Mouse (Mus musculus) cerebellum, adult 11 months (tissue): ENCODE data around the gene Nup188.

Experiments used
- DNase-seq: peaks from one replicate; pipeline ENCODE4 v3.0.0; 2022

Nup188 gene

DNA sequence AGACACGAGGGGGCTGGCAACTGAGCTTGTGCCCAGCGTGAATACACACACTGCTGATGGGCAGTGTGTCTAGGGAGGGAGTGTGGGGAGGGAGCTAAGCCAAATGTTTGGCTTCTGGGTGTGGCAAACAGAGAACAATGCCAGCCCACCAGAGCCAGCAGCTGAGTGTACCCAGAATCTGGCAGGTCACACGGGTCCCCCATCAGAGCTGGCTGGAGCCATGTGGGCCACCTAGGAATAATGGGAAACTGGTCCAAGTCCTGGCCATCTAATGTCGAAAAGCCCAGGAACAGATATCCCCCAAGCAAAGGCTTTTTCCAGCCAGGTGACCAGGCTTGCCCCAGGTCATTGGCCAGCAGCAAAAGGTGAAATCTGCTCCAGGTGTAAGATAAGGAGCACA, 69.7 kb downstream of the Nup188 start:
- peak; percentile 68 for DNase-seq

DNA sequence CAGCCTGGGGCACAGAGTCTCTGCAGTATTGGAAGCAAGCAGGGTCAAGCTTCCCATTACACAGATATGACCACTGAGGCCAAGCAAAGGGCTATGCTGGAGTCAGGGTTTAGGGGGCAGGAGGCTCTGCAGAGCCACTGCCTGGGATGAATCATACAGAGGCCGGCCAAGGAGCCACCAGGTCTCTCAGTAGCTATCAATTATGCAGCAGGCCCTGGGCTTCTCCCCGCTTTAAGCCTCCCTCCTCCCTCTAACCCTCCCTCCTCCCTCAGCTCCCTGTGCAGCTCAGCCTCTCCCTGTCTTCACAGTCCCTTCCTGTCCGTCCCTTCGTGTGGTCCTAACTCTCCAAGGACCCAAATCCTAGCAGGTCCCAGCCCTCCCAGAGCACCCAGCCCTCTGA, 70.1 kb downstream of the Nup188 start:
- DNase-seq = no peak

GRCm38 (mm10) chr2:30356906-30357305, 70.7 kb downstream of the Nup188 start:
- no peak for DNase-seq

DNA sequence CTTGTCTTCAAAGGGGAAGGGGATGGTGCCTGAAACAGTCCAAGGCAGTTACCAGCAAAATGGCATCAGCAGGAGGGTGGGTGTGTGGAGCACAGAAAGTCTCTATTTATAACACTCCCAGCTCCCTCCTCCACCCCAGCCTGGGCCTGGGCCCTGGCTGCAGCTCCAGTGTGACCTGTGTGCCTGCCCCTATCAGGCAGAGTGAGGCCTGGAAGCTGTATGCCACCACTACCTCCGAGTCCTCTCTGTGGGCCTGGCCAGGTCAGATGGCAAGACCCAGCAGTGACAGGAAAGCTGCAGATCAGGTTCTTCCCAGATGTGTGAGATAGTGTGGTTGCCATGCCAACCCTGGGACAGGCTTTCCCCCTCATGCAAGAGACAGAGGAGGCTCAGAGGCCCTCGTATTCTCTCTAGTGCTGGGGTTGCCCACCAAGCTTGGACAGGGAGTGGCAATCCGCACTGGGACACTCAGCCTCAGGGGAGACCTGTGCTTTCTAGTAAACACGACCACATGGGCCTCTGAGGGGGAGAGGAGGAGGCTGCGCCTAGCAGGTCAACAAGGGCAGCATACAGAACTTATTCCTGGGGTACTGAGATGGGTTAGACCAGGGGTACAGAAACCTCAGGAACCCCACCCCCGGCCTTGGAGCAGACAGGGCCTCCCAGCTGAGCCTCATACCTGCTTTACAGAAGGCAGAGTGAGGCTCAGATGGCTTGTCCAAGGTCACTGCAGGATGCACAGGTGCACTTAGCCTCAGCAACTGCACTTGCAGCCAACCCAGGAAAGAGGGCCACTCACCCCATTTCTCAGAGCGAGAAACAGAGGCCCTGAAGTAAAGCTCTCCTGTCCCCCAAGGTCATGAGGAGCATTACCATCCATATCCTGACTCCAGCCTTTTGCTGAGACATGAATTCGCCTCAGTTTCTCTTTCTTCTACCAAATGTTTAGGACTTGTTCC, 71.6 kb downstream of the Nup188 start:
- peak; percentile 62 for DNase-seq

DNA sequence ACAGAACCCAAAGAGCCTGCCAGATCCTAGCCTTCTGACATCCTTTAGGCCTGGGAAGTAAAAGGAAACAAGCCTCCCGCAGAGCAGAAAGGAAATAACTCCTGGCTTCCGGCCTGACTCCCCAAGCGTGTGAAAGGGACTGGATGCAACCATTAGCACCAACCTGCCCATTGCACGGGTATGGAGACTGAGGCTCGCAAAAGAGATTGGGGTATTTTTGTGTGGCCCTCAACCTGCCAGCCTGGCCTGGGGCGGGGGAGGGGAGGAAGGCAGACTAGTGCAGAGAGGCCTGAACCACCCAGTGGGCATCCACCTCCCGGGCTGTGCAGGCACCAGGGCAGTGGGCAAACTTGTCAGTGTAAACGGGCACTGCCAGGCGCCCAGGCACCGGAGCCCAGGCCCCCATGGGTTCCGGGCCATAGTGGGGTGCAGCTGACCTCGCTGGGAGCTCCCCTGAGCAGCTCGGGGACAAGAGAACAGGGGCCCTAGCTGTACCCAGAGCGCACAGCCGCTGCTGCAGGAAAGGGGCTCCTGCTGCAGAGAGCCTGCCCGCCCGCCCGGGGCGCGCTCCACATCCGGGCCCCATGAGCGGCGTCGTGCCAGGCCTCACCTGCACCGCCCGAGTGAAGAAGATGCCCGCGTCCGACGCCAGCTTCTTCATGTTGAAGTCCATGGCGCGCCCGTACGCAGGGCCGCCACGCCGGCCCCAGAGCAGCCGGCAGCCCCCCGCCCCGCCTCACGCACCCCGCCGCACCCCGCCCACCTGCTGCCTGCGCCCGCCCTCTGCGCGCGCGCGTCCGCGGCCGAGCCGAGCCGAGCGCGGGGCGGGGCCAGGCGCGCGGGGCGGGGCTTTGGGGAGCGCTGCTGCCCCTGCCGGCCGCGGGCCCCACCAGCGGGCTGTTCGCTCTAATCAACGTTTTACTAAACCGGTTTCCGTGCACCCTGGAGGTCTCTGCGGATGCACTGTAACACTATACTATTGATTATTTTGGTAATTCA, 72.6 kb downstream of the Nup188 start, which contains the start of gene Sh3glb2:
Sh3glb2 (minus strand) TSS at position 805 of the 999 bp plus-strand sequence.
- DNase-seq = peak; percentile 84

- DNase-seq = no peak
These were observed 74.4 kb downstream of the Nup188 start for GRCm38 (mm10) chr2:30360626-30361025.

GRCm38 (mm10) chr2:30362865-30363264, 76.7 kb downstream of the Nup188 start:
- no peak for DNase-seq

DNA sequence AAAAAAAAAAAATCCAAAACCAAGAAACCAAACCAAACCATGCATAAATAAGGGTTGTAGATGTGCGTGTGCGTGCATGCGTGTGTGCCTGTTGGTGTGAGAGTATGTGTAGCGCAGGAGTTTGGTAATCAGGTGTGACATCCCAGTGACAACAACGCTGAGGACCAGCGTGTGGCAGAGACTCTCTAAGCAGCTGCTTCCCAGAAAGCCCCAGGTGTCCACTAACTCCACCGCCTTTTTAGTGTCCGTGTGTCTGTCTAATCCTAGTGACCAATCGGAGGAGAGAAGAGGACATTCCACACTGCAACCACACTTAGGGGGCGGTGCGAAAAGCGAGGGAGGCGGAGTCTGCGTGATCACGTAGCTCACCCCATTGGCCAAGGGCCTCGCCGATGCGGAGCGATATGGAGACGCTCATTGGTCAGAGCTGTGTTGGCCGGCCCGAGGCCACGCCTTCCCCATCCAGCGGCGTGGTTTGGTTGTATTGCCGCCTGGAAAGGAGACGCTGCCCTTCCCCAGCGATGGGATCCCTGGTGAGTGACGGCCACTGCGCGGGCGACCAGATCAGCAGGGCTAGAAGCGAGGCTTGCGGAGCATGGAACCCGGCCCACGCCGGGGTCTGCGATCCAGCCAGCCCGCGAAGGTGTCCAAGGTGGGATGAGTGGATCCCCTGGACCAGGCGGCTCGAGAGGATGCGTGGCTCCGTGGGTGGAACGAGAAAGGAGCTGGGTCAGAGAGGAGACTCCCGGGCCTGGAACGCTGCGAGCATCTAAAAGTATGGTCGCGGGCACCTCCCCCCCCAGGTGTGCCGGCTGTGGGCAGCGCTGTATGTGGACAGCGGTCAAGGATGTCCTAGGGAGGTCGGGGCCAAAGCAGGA, 77.8 kb downstream of the Nup188 start, which contains the start of gene Miga2:
Miga2 (plus strand) TSS at position 461 of the 878 bp plus-strand sequence.
- DNase-seq = peak; percentile 99

DNA sequence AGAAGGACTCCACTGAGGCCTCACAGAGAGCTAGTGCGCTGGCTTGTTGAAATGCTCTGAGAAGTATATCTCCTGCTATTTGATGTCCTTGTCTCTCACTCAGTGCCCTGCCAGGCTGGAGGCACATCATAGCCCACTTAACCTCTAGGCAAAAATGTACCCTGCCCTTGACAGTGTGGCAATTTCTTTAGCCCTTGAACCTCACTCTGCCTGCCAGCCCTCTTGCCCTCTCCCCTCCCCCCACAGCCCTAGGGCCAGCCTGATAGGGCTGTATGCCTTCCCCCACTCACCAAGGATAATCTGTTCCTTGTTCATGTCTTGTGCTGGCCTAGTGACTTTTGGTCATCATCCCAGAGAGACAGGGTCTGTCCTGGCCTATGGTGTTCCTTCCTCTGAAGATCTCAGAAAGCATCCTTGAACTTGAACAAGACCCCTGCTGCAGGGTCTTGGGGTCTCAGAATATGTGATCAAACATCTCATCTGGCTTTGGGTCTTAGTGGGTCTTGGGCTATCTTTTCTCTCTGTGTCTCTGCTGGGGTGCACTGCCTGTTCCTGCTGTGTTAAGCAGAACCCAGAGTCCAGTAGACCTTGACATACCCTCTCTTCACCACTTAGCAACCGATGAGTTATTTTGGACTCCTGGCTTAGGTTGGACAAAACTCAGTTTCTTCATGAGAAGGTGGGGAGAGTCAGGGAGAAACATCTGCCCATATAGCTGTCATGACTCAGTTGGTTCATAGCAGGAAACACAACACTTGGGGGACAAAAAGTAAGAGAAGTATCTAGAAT, 79.3 kb downstream of the Nup188 start:
- no peak for DNase-seq

DNA sequence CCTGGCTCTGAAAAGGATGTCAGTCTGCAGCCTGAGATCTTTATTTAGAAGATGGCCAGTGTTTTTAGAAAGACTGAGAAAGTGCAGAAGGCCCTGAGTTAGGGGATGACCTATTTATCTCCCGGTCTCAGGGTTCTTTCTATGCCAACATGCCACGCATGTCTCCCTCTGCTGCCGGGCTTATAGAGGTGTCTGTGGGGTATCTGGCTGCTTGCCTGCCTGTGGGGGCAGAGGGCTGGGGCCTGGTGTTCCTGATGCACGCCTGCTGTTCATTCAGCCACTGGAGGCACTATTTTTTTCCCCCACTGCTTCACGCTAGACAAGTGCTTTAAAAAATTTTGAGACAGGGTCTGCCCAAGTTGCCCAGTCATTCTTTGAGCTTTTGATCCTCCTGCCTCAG, 80.0 kb downstream of the Nup188 start:
- no peak for DNase-seq

- no peak for DNase-seq
These were observed 85.3 kb downstream of the Nup188 start for GRCm38 (mm10) chr2:30371544-30371943.

- no peak for DNase-seq
These were observed 86.5 kb downstream of the Nup188 start for GRCm38 (mm10) chr2:30372726-30373125.

- DNase-seq = no peak
These were observed 89.7 kb downstream of the Nup188 start for GRCm38 (mm10) chr2:30375893-30376292.

DNA sequence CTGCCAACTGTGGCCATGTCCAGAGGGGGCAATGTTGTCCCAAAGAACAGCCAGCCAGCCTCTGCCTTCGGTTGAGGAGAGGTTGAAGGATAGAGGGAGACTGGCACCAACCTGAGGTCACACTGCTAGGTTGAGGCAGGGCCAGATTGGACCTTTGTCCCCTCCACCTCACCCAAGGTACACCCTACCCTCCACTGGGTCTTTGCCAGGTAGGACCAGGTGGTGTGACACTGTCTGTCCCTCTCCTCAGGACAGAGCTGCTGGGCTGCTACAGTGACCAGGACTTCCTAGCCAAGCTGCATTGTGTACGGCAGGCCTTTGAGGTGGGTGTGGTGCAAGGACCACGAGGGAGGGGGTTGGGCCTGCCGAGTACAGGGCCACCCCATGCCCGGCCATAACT, 91.5 kb downstream of the Nup188 start:
- DNase-seq = no peak

- no peak for DNase-seq
These were observed 93.1 kb downstream of the Nup188 start for GRCm38 (mm10) chr2:30379307-30379706.

DNA sequence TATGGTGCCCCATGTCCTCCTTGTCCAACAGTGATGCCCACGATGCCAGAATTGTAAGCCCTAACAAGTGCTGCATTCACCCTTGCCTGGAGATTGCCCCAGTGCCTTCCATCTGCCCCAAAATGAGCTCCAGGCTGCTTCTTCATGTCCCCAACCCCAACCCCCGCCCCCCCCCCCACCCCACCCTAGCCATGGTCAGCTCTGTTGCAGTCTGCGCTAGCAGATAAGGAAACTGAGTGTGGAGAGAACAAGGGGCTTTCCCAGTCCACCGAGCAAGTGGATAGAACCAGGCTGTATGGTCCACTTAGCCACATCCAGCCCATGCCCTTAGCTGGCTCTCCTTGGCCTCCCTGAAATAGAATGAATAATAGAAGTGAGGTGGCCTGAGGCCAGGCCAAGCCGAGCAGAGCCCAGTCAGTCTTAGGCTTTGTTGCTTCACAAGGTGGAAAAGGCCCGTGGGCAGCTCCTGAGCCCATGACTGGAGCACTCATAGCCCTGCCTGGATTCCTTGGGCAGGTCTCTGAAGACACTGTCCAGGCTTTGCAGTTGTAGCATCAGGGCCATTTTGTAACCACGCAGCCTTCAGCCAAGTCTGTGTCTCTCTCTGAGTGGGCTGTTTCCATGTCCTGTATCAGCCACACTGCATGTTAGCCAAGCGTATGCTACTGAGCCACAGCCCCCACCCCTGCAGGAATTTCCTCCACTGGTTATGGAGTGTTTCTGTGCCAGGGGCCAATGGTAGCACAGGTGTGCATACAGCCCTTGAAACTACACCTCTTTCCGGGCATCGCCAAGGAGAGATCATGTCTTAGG, 94.6 kb downstream of the Nup188 start:
- no peak for DNase-seq

- DNase-seq = no peak
These were observed 95.2 kb downstream of the Nup188 start for GRCm38 (mm10) chr2:30381377-30381725.

DNA sequence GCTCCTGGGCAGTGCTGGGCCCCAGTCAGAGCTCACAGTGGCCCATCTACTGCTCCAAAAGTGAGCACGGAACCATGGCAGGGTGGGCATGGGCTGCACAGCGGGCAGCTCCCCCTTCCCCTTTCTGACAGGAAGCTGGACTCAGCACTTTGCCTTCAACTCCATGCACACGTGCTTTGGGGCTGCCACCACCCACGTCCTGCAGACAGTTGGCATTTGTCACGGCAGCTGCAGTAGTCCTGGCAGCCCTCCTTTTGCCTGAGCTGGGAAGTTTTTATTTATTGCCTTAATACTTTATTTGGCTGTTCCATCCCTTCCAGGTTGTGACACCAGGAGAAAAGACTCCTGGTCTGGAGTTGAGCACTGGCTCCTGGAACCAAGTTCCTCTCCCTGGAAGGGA, 98.6 kb downstream of the Nup188 start:
- no peak for DNase-seq

DNA sequence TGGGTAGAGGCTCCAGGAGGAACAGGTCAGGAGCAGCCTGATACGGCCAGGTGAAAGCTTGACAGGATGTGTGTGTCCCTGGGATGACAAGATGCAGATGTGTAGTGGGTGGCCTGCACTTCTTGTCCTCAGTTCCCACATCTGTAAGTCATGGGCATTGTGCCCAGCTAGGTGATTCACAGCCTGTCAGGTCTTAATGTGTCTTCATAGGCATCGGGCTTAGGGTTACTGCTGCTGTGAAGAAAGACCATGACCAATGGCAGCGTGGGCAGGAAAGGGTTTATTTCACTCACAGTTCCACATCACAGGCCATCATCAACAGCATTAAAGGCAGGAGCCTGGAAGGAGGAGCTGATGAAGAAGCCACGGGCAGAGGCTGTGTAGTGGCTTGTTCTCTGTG, 99.4 kb downstream of the Nup188 start:
- no peak for DNase-seq

- DNase-seq = no peak
These were observed 100.7 kb downstream of the Nup188 start for GRCm38 (mm10) chr2:30386913-30387312.

DNA sequence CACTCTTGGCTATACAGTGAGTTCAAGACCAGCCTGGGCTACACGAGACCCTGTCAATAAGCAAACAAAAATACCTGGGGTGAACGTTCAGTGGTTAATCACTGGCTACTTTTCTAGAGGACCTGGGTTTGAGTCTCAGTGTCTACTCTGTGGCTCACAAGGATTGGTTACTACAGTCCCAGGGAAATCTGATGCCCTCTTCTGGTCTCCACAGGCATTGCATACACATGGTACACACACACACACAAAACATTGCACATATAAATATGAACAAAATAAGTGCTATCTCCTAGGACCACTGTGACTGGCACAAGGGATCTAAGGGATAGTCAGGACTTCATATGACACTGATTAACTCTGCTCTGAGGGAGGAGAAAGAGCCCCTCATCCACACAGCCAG, 102.8 kb downstream of the Nup188 start:
- no peak for DNase-seq
